Mouse (Mus musculus): ENCODE results near the gene Vmn2r83. TPM values are rescaled to one million over a fixed set of nuclear protein-coding genes. Genes with fewer than 3 reads are reported as not detected.
"Not testable (repeated sequence)": the region's sequence is repeated elsewhere in the genome, so short reads cannot be mapped to it uniquely, and the experiment has no call there.

Gene Vmn2r83
- not detected in 2 replicates for polyA plus RNA-seq (2015; fragmentation: Nextera tagmentation; extraction: Ambion mirVana)

- no peaks in the 10 kb centered on the region for H3K27me3 ChIP-seq (ENCODE audit: control insufficient read depth, insufficient read depth, low read length)
- DNase-seq (ENCODE audit: low spot score) (no peak), ATAC-seq (ENCODE audit: low FRiP score, low TSS enrichment) (no peak)
- H3K4me2 ChIP-seq (replicated peaks; ENCODE audit: low read depth), result no peak within 1 kb of the TSS
- no peak within 1 kb of the TSS for H3K9ac ChIP-seq (ENCODE audit: low read length)
- H3K27ac ChIP-seq (replicated peaks), result no peak within 1 kb of the TSS
- H3K36me3 ChIP-seq (ENCODE audit: control insufficient read depth, insufficient read depth, low read length), result no peaks in the 10 kb centered on the region
- no peaks in the 10 kb centered on the region for H3K4me1 ChIP-seq (replicated peaks; ENCODE audit: control insufficient read depth, insufficient read depth)
- no peak within 1 kb of the TSS for H3K4me3 ChIP-seq (ENCODE audit: low read depth, low read length)
- no peaks in the 10 kb centered on the region for H3K9me3 ChIP-seq (ENCODE audit: control insufficient read depth, low read length)
- no peak for TF ChIP-seq CTCF (IDR thresholded peaks at IDR 0.05; ENCODE audit: low read depth)
- no peak for TF ChIP-seq EP300 (optimal IDR thresholded peaks at IDR 0.05)
Observed at GRCm38 (mm10) chr10:79468431-79468830, at the start of gene Vmn2r83. Gene Vmn2r83, plus strand, starts transcription at chr10:79468731.

GRCm38 (mm10) chr10:79435141-79435820 is 33.2 kb upstream of the Vmn2r83 start:
- not testable (repeated sequence) for H3K9me3 ChIP-seq (ENCODE audit: control insufficient read depth, low read length); DNase-seq (ENCODE audit: low spot score); H3K27me3 ChIP-seq (ENCODE audit: control insufficient read depth, insufficient read depth, low read length); H3K4me3 ChIP-seq (ENCODE audit: low read depth, low read length); H3K27ac ChIP-seq (replicated peaks); H3K9ac ChIP-seq (ENCODE audit: low read length); ATAC-seq (ENCODE audit: low FRiP score, low TSS enrichment); H3K4me2 ChIP-seq (replicated peaks; ENCODE audit: low read depth); H3K36me3 ChIP-seq (ENCODE audit: control insufficient read depth, insufficient read depth, low read length); H3K4me1 ChIP-seq (replicated peaks; ENCODE audit: control insufficient read depth, insufficient read depth)
- 84% methylated on average over 23 of the region's 23 CpGs for WGBS

- Histone ChIP-seq H3K27me3 (ENCODE audit: control insufficient read depth, insufficient read depth, low read length) (no peaks in the 10 kb centered on the region), H3K27ac (replicated peaks) (no peak overlapping the region), H3K4me2 (replicated peaks; ENCODE audit: low read depth) (no peak overlapping the region), H3K4me3 (ENCODE audit: low read depth, low read length) (no peak overlapping the region), H3K9me3 (ENCODE audit: control insufficient read depth, low read length) (no peaks in the 10 kb centered on the region), H3K36me3 (ENCODE audit: control insufficient read depth, insufficient read depth, low read length) (no peaks in the 10 kb centered on the region), H3K4me1 (replicated peaks; ENCODE audit: control insufficient read depth, insufficient read depth) (no peaks in the 10 kb centered on the region), H3K9ac (ENCODE audit: low read length) (no peak overlapping the region)
- TF ChIP-seq EP300 (optimal IDR thresholded peaks at IDR 0.05), result no peak
- no peak for TF ChIP-seq CTCF (IDR thresholded peaks at IDR 0.05; ENCODE audit: low read depth)
- no peak for DNase-seq (ENCODE audit: low spot score)
- no peak for ATAC-seq (ENCODE audit: low FRiP score, low TSS enrichment)
- 58% methylated on average over 3 of the region's 3 CpGs for WGBS
Observed at GRCm38 (mm10) chr10:79495886-79496285, 27.4 kb downstream of the Vmn2r83 start.

GRCm38 (mm10) chr10:79496701-79497288 is 28.3 kb downstream of the Vmn2r83 start:
- WGBS, result 35% methylated on average over 2 of the region's 2 CpGs

GRCm38 (mm10) chr10:79502830-79503644 is 34.5 kb downstream of the Vmn2r83 start:
- Histone ChIP-seq H3K4me1 (replicated peaks; ENCODE audit: control insufficient read depth, insufficient read depth) (no peaks in the 10 kb centered on the region), H3K4me2 (replicated peaks; ENCODE audit: low read depth) (no peak overlapping the region), H3K4me3 (ENCODE audit: low read depth, low read length) (no peak overlapping the region), H3K27ac (replicated peaks) (no peak overlapping the region), H3K9ac (ENCODE audit: low read length) (no peak overlapping the region), H3K27me3 (ENCODE audit: control insufficient read depth, insufficient read depth, low read length) (no peaks in the 10 kb centered on the region), H3K36me3 (ENCODE audit: control insufficient read depth, insufficient read depth, low read length) (no peaks in the 10 kb centered on the region), H3K9me3 (ENCODE audit: control insufficient read depth, low read length) (no peaks in the 10 kb centered on the region)
- 61% methylated on average over 6 of the region's 6 CpGs for WGBS
- DNase-seq (ENCODE audit: low spot score), result no peak
- no peak for TF ChIP-seq EP300 (optimal IDR thresholded peaks at IDR 0.05)
- peak; percentile 56 for TF ChIP-seq CTCF (IDR thresholded peaks at IDR 0.05; ENCODE audit: low read depth)
- ATAC-seq (ENCODE audit: low FRiP score, low TSS enrichment), result no peak

More at GRCm38 (mm10) chr10:79496701-79497288, 28.3 kb downstream of the Vmn2r83 start:
- no peak overlapping the region for H3K27ac ChIP-seq (replicated peaks)
- H3K4me3 ChIP-seq (ENCODE audit: low read depth, low read length), result no peak overlapping the region
- H3K4me2 ChIP-seq (replicated peaks; ENCODE audit: low read depth), result no peak overlapping the region
- no peak overlapping the region for H3K9ac ChIP-seq (ENCODE audit: low read length)
- H3K27me3 ChIP-seq (ENCODE audit: control insufficient read depth, insufficient read depth, low read length), result no peaks in the 10 kb centered on the region
- TF ChIP-seq CTCF (IDR thresholded peaks at IDR 0.05; ENCODE audit: low read depth) (no peak), EP300 (optimal IDR thresholded peaks at IDR 0.05) (no peak)
- H3K9me3 ChIP-seq (ENCODE audit: control insufficient read depth, low read length), result no peaks in the 10 kb centered on the region
- ATAC-seq (ENCODE audit: low FRiP score, low TSS enrichment), result no peak
- no peaks in the 10 kb centered on the region for H3K36me3 ChIP-seq (ENCODE audit: control insufficient read depth, insufficient read depth, low read length)
- no peaks in the 10 kb centered on the region for H3K4me1 ChIP-seq (replicated peaks; ENCODE audit: control insufficient read depth, insufficient read depth)
- DNase-seq (ENCODE audit: low spot score), result no peak

- no peak overlapping the region for H3K27ac ChIP-seq (replicated peaks)
- H3K4me3 ChIP-seq (ENCODE audit: low read depth, low read length), result no peak overlapping the region
- H3K9me3 ChIP-seq (ENCODE audit: control insufficient read depth, low read length), result no peaks in the 10 kb centered on the region
- H3K36me3 ChIP-seq (ENCODE audit: control insufficient read depth, insufficient read depth, low read length), result no peaks in the 10 kb centered on the region
- H3K4me1 ChIP-seq (replicated peaks; ENCODE audit: control insufficient read depth, insufficient read depth), result no peaks in the 10 kb centered on the region
- H3K9ac ChIP-seq (ENCODE audit: low read length), result no peak overlapping the region
- TF ChIP-seq EP300 (optimal IDR thresholded peaks at IDR 0.05), result no peak
- no peak for TF ChIP-seq CTCF (IDR thresholded peaks at IDR 0.05; ENCODE audit: low read depth)
- H3K27me3 ChIP-seq (ENCODE audit: control insufficient read depth, insufficient read depth, low read length), result no peaks in the 10 kb centered on the region
- ATAC-seq (ENCODE audit: low FRiP score, low TSS enrichment), result no peak
- no peak for DNase-seq (ENCODE audit: low spot score)
- 66% methylated on average over 2 of the region's 2 CpGs for WGBS
- no peak overlapping the region for H3K4me2 ChIP-seq (replicated peaks; ENCODE audit: low read depth)
Observed at GRCm38 (mm10) chr10:79506709-79507108, 38.2 kb downstream of the Vmn2r83 start.
